Mouse (Mus musculus): ENCODE results near the gene Sumf1. TPM values are rescaled to one million over a fixed set of nuclear protein-coding genes. Genes with fewer than 3 reads are reported as not detected.

The Sumf1 gene
- polyA plus RNA-seq (2012; rRNA removed): 19.1 and 22.5 TPM in 2 replicates

DNA sequence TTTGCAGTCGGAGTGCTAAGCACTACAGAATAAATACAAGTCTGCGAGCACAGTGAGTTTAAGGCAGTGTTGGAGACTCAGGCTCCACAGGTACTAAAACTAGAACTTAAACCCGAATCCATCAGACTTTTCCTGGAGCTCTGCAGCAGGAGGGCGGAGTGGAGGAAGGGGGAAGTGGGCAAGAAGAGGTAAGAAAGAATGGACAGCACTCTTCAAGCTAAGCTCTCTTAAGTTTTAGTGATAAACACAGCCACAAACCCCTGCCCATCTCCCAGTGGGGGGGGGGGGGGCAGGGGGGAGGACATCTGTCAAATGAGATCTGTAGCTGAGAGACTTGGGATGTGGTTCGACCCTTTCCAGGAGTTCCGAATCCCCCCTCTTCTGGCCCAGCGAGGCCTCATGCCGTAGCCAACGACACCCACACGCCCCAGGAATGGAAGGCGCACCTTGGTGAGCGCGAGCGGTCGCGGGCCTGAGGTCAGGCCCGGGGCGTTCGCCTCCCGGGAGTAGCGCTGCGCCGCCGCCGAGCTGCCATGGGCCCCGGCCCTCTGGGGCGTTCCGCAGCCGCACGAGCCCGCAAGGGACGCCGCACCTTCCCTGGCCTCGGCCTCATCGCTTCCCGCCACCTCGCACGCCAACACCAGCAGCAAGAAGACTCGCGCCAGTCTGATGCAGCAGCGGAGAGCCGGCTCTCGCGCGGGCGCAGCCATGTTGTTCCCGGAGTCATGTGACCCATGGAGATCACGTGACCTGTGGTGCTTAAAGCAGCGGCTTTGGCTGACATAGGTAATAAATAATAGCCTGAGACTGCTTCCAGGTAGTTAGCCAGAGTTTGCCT, at the start of gene Sumf1:
Gene Sumf1 (minus strand): TSS at position 736 of the 838 bp plus-strand sequence.
- 5% methylated on average over 49 of the region's 49 CpGs for WGBS
- DNase-seq (ENCODE audit: low read depth in 1 of 2, low spot score in 2 of 2): peak; percentile 76 to 91
- Histone ChIP-seq H3K27me3 (ENCODE audit: control insufficient read depth, insufficient read depth, low read length) (no peaks in the 10 kb centered on the region), H3K36me3 (ENCODE audit: control insufficient read depth, insufficient read depth, low read length) (no peaks in the 10 kb centered on the region), H3K4me3 (ENCODE audit: extremely low read depth, insufficient read depth, insufficient read length) (peak within 1 kb of the TSS; percentile 93), H3K4me1 (ENCODE audit: control insufficient read depth, insufficient read depth, insufficient read length) (peaks cover 7% of the 10 kb centered on the region; the same call in 1 of the 2 replicates), H3K27ac (ENCODE audit: insufficient read depth, low read length) (no peak within 1 kb of the TSS)
- TF ChIP-seq CTCF (IDR thresholded peaks at IDR 0.05; ENCODE audit: extremely low read depth, insufficient read depth, insufficient read length, insufficient replicate concordance) (no peak), POLR2A (IDR thresholded peaks at IDR 0.05; ENCODE audit: low read depth, low read length) (peak; percentile 15; the same call in 1 of the 2 replicates)

DNA sequence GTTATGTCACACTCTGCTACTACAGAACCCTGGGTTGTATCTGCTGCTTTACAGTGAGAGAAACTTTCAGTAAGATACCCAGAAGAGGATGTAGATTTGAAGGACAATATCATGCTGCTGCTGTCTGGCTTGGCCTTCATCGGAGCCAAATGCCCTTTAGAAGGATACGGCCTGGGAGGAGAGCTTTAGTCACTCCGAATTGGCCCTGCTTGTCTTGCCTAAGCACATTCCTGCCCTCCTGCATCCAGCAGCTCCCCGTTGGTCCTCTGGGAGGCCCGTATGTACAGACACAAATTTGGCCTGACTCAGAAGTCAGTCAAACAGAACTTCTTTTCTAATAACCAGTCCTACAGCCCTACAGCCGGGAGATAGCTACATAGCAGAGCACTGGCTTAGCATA, 49.2 kb upstream of the Sumf1 start:
- no peak overlapping the region for H3K27ac ChIP-seq (ENCODE audit: insufficient read depth, low read length)
- no peaks in the 10 kb centered on the region; the same call in 1 of the 2 replicates for H3K4me1 ChIP-seq (ENCODE audit: control insufficient read depth, insufficient read depth, insufficient read length)
- peaks cover 9% of the 10 kb centered on the region for H3K36me3 ChIP-seq (ENCODE audit: control insufficient read depth, insufficient read depth, low read length)
- WGBS: 90% methylated on average over 6 of the region's 6 CpGs
- TF ChIP-seq POLR2A (IDR thresholded peaks at IDR 0.05; ENCODE audit: low read depth, low read length) (no peak), CTCF (IDR thresholded peaks at IDR 0.05; ENCODE audit: extremely low read depth, insufficient read depth, insufficient read length, insufficient replicate concordance) (no peak)
- H3K4me3 ChIP-seq (ENCODE audit: extremely low read depth, insufficient read depth, insufficient read length): no peak overlapping the region
- no peaks in the 10 kb centered on the region for H3K27me3 ChIP-seq (ENCODE audit: control insufficient read depth, insufficient read depth, low read length)
- no peak for DNase-seq (ENCODE audit: low read depth in 1 of 2, low spot score in 2 of 2)

DNA sequence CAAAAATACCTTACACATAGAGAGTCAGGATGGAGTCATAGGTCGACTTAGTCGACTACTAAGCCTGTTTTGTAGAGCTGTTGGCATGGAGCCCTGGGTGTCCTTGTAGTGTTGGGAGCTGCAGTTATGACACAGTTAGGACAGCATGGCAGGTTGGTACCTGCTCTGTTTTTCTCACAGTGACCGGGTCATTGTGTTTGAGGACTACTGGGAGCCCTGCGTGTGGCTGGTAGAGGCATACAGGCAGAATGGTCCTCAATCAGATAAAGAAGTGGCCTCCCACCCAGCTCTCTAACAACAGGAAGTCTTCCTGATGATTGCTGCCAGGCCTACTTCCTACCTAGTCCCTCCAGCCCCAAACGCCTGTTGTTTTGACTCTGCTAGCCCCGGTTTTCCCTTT, 47.7 kb upstream of the Sumf1 start:
- 41% methylated on average over 6 of the region's 6 CpGs for WGBS
- no peak overlapping the region for H3K27ac ChIP-seq (ENCODE audit: insufficient read depth, low read length)
- H3K4me3 ChIP-seq (ENCODE audit: extremely low read depth, insufficient read depth, insufficient read length): no peak overlapping the region
- no peaks in the 10 kb centered on the region; the same call in 1 of the 2 replicates for H3K4me1 ChIP-seq (ENCODE audit: control insufficient read depth, insufficient read depth, insufficient read length)
- no peak for DNase-seq (ENCODE audit: low read depth in 1 of 2, low spot score in 2 of 2)
- H3K27me3 ChIP-seq (ENCODE audit: control insufficient read depth, insufficient read depth, low read length): no peaks in the 10 kb centered on the region
- TF ChIP-seq POLR2A (IDR thresholded peaks at IDR 0.05; ENCODE audit: low read depth, low read length) (no peak), CTCF (IDR thresholded peaks at IDR 0.05; ENCODE audit: extremely low read depth, insufficient read depth, insufficient read length, insufficient replicate concordance) (no peak)
- peaks cover 5% of the 10 kb centered on the region for H3K36me3 ChIP-seq (ENCODE audit: control insufficient read depth, insufficient read depth, low read length)

- Histone ChIP-seq H3K36me3 (ENCODE audit: control insufficient read depth, insufficient read depth, low read length) (peaks cover 1% of the 10 kb centered on the region; the same call in 1 of the 2 replicates), H3K4me1 (ENCODE audit: control insufficient read depth, insufficient read depth, insufficient read length) (no peaks in the 10 kb centered on the region; the same call in 1 of the 2 replicates), H3K27ac (ENCODE audit: insufficient read depth, low read length) (no peak overlapping the region), H3K27me3 (ENCODE audit: control insufficient read depth, insufficient read depth, low read length) (no peaks in the 10 kb centered on the region), H3K4me3 (ENCODE audit: extremely low read depth, insufficient read depth, insufficient read length) (no peak overlapping the region)
- DNase-seq (ENCODE audit: low read depth in 1 of 2, low spot score in 2 of 2): no peak
- TF ChIP-seq CTCF (IDR thresholded peaks at IDR 0.05; ENCODE audit: extremely low read depth, insufficient read depth, insufficient read length, insufficient replicate concordance): no peak
- TF ChIP-seq POLR2A (IDR thresholded peaks at IDR 0.05; ENCODE audit: low read depth, low read length): no peak
- WGBS: 82% methylated on average over 11 of the region's 11 CpGs
Observed at GRCm38 (mm10) chr6:108231892-108232710, 46.7 kb upstream of the Sumf1 start.

DNA sequence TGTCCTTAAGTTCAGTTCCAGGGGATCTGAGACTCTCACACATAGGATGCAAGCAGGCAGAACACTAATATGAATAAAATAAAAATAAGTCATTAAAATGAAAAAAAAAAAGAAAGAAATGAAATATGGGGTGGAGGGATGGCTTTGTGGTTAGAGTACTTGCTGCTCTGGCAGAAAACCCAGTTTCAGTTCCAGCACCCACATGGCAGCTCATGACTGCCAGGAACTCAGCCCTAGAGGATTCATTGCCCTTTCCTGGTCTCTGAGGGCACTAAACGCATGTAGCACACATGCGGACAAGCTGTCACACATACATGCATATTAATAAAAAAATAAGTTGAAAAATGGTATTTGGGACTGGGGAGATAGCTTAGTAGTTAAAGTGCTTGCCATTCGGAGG, 45.2 kb upstream of the Sumf1 start:
- WGBS: 65% methylated on average over 3 of the region's 3 CpGs
- H3K4me1 ChIP-seq (ENCODE audit: control insufficient read depth, insufficient read depth, insufficient read length): no peaks in the 10 kb centered on the region; the same call in 1 of the 2 replicates
- H3K27me3 ChIP-seq (ENCODE audit: control insufficient read depth, insufficient read depth, low read length): no peaks in the 10 kb centered on the region
- DNase-seq (ENCODE audit: low read depth in 1 of 2, low spot score in 2 of 2): no peak
- H3K27ac ChIP-seq (ENCODE audit: insufficient read depth, low read length): no peak overlapping the region
- no peaks in the 10 kb centered on the region for H3K36me3 ChIP-seq (ENCODE audit: control insufficient read depth, insufficient read depth, low read length)
- no peak for TF ChIP-seq CTCF (IDR thresholded peaks at IDR 0.05; ENCODE audit: extremely low read depth, insufficient read depth, insufficient read length, insufficient replicate concordance)
- TF ChIP-seq POLR2A (IDR thresholded peaks at IDR 0.05; ENCODE audit: low read depth, low read length): no peak
- H3K4me3 ChIP-seq (ENCODE audit: extremely low read depth, insufficient read depth, insufficient read length): no peak overlapping the region

- TF ChIP-seq POLR2A (IDR thresholded peaks at IDR 0.05; ENCODE audit: low read depth, low read length) (no peak), CTCF (IDR thresholded peaks at IDR 0.05; ENCODE audit: extremely low read depth, insufficient read depth, insufficient read length, insufficient replicate concordance) (no peak)
- H3K27me3 ChIP-seq (ENCODE audit: control insufficient read depth, insufficient read depth, low read length): no peaks in the 10 kb centered on the region
- H3K4me1 ChIP-seq (ENCODE audit: control insufficient read depth, insufficient read depth, insufficient read length): peaks cover under 1% of the 10 kb centered on the region; the same call in 1 of the 2 replicates
- no peak overlapping the region for H3K27ac ChIP-seq (ENCODE audit: insufficient read depth, low read length)
- no peak overlapping the region for H3K4me3 ChIP-seq (ENCODE audit: extremely low read depth, insufficient read depth, insufficient read length)
- no peak for DNase-seq (ENCODE audit: low read depth in 1 of 2, low spot score in 2 of 2)
- 58% methylated on average over 2 of the region's 2 CpGs for WGBS
- no peaks in the 10 kb centered on the region; the same call in 1 of the 2 replicates for H3K36me3 ChIP-seq (ENCODE audit: control insufficient read depth, insufficient read depth, low read length)
Observed at GRCm38 (mm10) chr6:108228601-108229000, 43.2 kb upstream of the Sumf1 start.

Data from spleen, adult 2 months (tissue).